Mouse (Mus musculus): ENCODE data around the gene Gm4565.
"Not testable (repeated sequence)": the region's sequence is repeated elsewhere in the genome, so short reads cannot be mapped to it uniquely, and the experiment has no call there.

The Gm4565 gene

DNA sequence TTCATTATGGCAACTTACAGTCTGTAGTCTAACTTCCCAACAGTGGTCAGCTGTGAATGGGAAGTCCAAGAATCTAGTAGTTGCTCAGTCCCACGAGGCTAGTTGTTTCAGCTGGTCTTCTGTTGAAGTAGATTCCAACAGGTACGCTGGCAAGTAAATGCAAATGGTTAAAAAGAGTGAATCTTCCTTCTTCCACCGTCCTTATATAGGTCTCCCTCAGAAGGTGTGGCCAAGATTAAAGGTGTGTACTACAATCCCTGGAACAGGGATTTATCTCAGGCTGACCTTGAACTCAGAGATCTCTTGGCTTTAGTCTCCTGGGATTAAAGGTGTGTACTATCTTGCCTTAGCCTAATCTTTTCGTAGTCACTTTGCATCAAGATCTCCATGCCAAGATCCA lies at the start of gene Gm4565:
Gm4565 (minus strand) TSS at position 101 of the 400 bp plus-strand sequence.
- in situ Hi-C loops (cut with MboI, MseI): not testable (repeated sequence)

- in situ Hi-C loops (cut with MboI, MseI): not testable (repeated sequence)
Measured at GRCm38 (mm10) chr7:22565243-22565642, 22.7 kb downstream of the Gm4565 start, which contains the start of gene Gm4201. Gene Gm4201 (minus strand): TSS chr7:22565343.

GRCm38 (mm10) chr7:22534787-22535186 lies 53.1 kb downstream of the Gm4565 start, which contains the start of gene Gm8677:
Gene Gm8677 (minus strand): TSS chr7:22534887.
- in situ Hi-C loops (cut with MboI, MseI): not testable (repeated sequence)
